Mouse (Mus musculus) kidney, adult 2 months (tissue): ENCODE measurements around the gene Stk17b. TPM values are rescaled to one million over a fixed set of nuclear protein-coding genes. Genes with fewer than 3 reads are reported as not detected.

ENCODE experiments used
- DNase-seq: peaks from one replicate; pipeline ENCODE4 v3.0.0; 2021
- H3K27ac ChIP-seq: fragments of 200-500 bp; 2 replicates; pipeline ENCODE4 v1.5.1; 2012; ENCODE audit warnings: low read depth, low read length, control low read depth, inconsistent platforms; ENCODE audit not compliant: insufficient read depth
- H3K27me3 ChIP-seq: fragments of 200-500 bp; replicated peaks from 2 replicates; pipeline ENCODE4 v1.6.1; 2012; ENCODE audit warnings: mild to moderate bottlenecking, moderate library complexity, low read length, inconsistent platforms; ENCODE audit not compliant: control insufficient read depth, insufficient read depth
- H3K36me3 ChIP-seq: fragments of 200-500 bp; 2 replicates; pipeline ENCODE4 v1.6.1; 2012; ENCODE audit warnings: mild to moderate bottlenecking, moderate library complexity, low read length, inconsistent platforms; ENCODE audit not compliant: control insufficient read depth, insufficient read depth
- H3K4me1 ChIP-seq: fragments of 200-500 bp; 2 replicates; pipeline ENCODE4 v1.6.1; 2011; ENCODE audit warnings: low read length; ENCODE audit not compliant: control insufficient read depth, insufficient read depth
- H3K4me3 ChIP-seq: fragments of 200-500 bp; 2 replicates; pipeline ENCODE4 v1.5.1; 2011; ENCODE audit warnings: mild to moderate bottlenecking, low read depth, low read length, control low read depth; ENCODE audit not compliant: insufficient read depth
- CTCF ChIP-seq: fragments of 200-500 bp; conservative IDR thresholded peaks from 2 replicates; pipeline ENCODE4 v1.5.1; 2011; ENCODE audit warnings: low read depth, mild to moderate bottlenecking, control low read depth, low read length, moderate library complexity, mixed read lengths; ENCODE audit not compliant: insufficient read depth, insufficient read length
- POLR2A ChIP-seq: fragments of 200-500 bp; IDR thresholded peaks from one replicate; pipeline ENCODE4 v1.6.1; 2011; ENCODE audit warnings: low read depth, low read length, control low read depth
- WGBS: fragments of 180-500 bp; shearing (Covaris S2); methylation state at CpG from one replicate; pipeline ENCODE4 v1.1.7; 2018; 5-methylcytosine and 5-hydroxymethylcytosine counted together
- polyA plus RNA-seq: library from polyadenylated mRNA; depleted of rRNA; stranded (reverse); fragments of >200 nt; gene quantifications from 2 replicates; pipeline ENCODE4 v1.2.3, GENCODE M21; 2012; rRNA removed

The Stk17b gene
- polyA plus RNA-seq, 1 experiment: 4.1 TPM

DNA sequence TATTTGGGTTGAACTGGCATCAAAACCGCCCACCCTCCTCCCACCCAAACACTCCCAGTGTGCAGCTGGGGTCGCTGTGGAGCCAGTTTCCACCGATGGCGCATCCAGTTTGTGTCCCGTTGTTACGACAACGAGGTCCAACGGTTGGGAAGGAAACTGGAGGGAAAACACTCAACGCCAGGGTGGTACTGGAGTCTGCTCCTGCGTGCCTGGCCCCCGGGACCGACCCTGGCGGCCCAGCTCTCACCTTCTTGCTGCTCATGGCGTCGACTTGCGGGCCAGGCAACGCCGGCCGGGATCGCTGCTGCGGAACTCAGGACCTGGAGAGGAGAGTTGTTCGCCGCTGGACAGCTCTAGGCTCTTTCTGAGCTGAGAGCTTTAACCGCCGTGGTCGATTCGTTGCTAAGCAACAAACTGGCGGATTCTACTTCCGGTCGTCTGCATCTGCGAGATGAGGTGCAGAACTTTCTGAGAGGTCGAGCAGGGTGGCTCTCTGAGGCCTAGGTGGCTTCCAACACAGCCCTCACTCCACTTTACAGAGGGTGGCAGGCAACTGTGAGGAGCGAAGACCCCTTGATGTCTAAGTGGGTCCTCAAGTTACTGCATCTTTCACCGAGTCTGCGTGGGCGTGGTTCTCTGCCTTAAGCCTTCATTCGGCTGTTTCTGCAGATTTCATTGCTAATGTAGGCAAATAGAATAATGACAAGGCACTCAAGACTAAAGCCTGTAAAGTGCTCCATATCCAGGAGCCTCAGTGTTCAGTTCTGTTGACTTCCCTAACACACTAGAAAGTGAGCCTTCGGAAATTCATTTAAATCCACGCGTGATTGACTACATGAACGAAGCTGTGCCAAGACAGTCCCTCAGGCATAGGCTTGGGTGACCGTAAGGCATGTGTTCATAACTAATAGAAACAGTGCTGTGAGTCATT lies 78.3 kb downstream of the Stk17b start, which contains the start of gene Dnah7a:
TSS of gene Dnah7a (minus strand) at position 354 of the 931 bp plus-strand sequence.
- TF ChIP-seq CTCF: no peak
- TF ChIP-seq POLR2A: no peak
- Histone ChIP-seq H3K27ac (no peak within 1 kb of the TSS), H3K4me1 (no peaks in the 10 kb centered on the region), H3K36me3 (no peaks in the 10 kb centered on the region), H3K4me3 (peak within 1 kb of the TSS; percentile 29; the same call in 1 of the 2 replicates), H3K27me3 (no peaks in the 10 kb centered on the region)
- 16% methylated on average over 42 of the region's 42 CpGs for WGBS
- DNase-seq: no peak

Other genes starting within 250 kb of the Stk17b start
- gene Dnah7a, start 78.4 kb downstream of the Stk17b start, polyA plus RNA-seq: 0.02 TPM in 1 of 2 replicates, not detected in the other